Mouse (Mus musculus): Measurements from ENCODE around the gene Cldn34c4.

The Cldn34c4 gene

DNA sequence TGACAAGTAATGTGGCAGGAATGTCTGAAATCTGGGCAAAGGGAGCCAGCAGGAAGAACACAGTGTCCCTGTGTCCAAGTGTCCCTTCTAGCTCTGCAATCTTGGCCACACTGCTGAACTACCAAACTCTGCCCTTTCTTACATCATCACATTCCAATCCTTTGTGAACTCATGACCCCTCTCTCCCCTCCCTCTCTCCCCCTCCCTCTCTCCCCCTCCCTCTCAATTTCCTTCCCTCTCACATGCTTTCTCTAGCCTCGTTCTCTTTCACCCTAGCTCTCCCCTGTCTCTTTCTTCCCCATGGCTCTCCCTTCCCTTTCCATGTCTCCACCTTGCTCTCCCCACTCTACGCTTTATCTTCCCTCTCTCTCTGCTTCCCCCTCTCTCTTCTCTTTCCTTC lies at the start of gene Cldn34c4:
Gene Cldn34c4 (minus strand): TSS at position 101 of the 400 bp plus-strand sequence.
- DNase-seq: no peak

DNA sequence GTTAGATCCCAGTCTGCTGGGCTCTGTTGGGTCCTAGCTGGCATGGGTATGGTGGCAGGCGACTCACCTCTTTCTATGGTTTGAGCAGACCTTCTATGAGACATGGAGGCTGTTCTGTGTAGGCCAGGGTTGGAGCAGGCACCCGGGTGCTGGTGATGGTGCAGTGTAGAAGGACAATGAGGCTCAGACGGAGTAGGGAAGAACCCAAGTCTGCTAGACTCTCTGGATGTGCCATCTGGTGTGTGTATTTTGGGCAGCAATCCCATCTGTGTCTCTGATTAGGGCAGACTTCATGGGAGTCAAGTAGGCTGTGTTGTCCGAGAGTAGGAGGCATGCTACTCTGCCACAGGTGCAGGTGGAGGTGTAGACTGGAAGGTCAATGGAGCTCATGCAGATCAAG lies 10.7 kb upstream of the Cldn34c4 start:
- DNase-seq: peak; percentile 18
